Mouse (Mus musculus) heart, adult 2 months (tissue): ENCODE measurements around the gene Ttc23l. TPM values are rescaled to one million over a fixed set of nuclear protein-coding genes. Genes with fewer than 3 reads are reported as not detected.

Experiments used
- DNase-seq, 2 experiments: peaks; one replicate each; pipeline ENCODE4 v3.0.0; 2021
- H3K27ac ChIP-seq: fragments of 200-600 bp; 2 replicates; pipeline ENCODE4 v1.8.1; 2022
- H3K27me3 ChIP-seq: fragments of 200-500 bp; 2 replicates; pipeline ENCODE4 v1.6.1; 2012; ENCODE audit warnings: mild to moderate bottlenecking, low read length, inconsistent platforms, mixed read lengths; ENCODE audit not compliant: control insufficient read depth, insufficient read depth
- H3K36me3 ChIP-seq: fragments of 200-500 bp; 2 replicates; pipeline ENCODE4 v1.6.1; 2012; ENCODE audit warnings: low read length, inconsistent platforms; ENCODE audit not compliant: control insufficient read depth, insufficient read depth
- H3K4me1 ChIP-seq: fragments of 200-500 bp; 2 replicates; pipeline ENCODE4 v1.6.1; 2011; ENCODE audit warnings: low read length; ENCODE audit not compliant: control insufficient read depth, insufficient read depth
- H3K4me3 ChIP-seq: fragments of 200-600 bp; 2 replicates; pipeline ENCODE4 v1.8.1; 2022
- H3K79me2 ChIP-seq: fragments of 200-500 bp; replicated peaks from 2 replicates; pipeline ENCODE4 v1.6.1; 2012; ENCODE audit warnings: mild to moderate bottlenecking, inconsistent platforms, low read length, moderate library complexity, mixed read lengths; ENCODE audit not compliant: control insufficient read depth, insufficient read depth
- H3K9ac ChIP-seq: fragments of 200-500 bp; 2 replicates; pipeline ENCODE4 v1.6.1; 2012; ENCODE audit warnings: low read depth, mild to moderate bottlenecking, control low read depth, inconsistent platforms, low read length, mixed read lengths
- CTCF ChIP-seq: fragments of 200-600 bp; IDR thresholded peaks from 2 replicates; pipeline ENCODE4 v1.8.1; 2022; ENCODE audit warnings: antibody characterized with exemption, mild to moderate bottlenecking, moderate library complexity
- EP300 ChIP-seq: fragments of 200-500 bp; IDR thresholded peaks from 2 replicates; pipeline ENCODE4 v1.6.1; 2011; ENCODE audit warnings: low read depth, low read length, control low read depth; ENCODE audit not compliant: insufficient read depth
- POLR2A ChIP-seq: fragments of 200-500 bp; IDR thresholded peaks from 2 replicates; pipeline ENCODE4 v1.6.1; 2011; ENCODE audit warnings: mild to moderate bottlenecking, low read depth, low read length, control low read depth; ENCODE audit not compliant: insufficient read depth
- WGBS: fragments of 180-500 bp; shearing (Covaris S2); methylation state at CpG from one replicate; pipeline ENCODE4 v1.1.7; 2018; 5-methylcytosine and 5-hydroxymethylcytosine counted together
- intact Hi-C: fragments of 180-260 bp; cut with DNase I; formaldehyde crosslinking; loops from one replicate; pipeline ENCODE4 v1.15.1; 2025
- polyA plus RNA-seq: library from polyadenylated mRNA; depleted of rRNA; stranded (reverse); fragments of >200 nt; gene quantifications from 2 replicates; pipeline ENCODE4 v1.2.3, GENCODE M21; 2012
- total RNA-seq, 2 experiments: library from RNA; stranded (reverse); gene quantifications; 2 replicates each; pipeline ENCODE4 v1.2.3; 2021

The Ttc23l gene
- total and polyA plus RNA-seq, 3 experiments, result 0.12 TPM; not detected in 2

GRCm38 (mm10) chr15:10564201-10564600 is 5.7 kb upstream of the Ttc23l start:
- 38% methylated on average over 1 of the region's 1 CpGs for WGBS
- TF ChIP-seq EP300 (no peak), POLR2A (no peak), CTCF (no peak)
- Histone ChIP-seq H3K4me3 (no peak overlapping the region), H3K36me3 (no peaks in the 10 kb centered on the region), H3K4me1 (no peaks in the 10 kb centered on the region), H3K9ac (no peak overlapping the region), H3K79me2 (no peaks in the 10 kb centered on the region), H3K27me3 (no peaks in the 10 kb centered on the region), H3K27ac (no peak overlapping the region)
- intact Hi-C loops, result no loop called here
- DNase-seq, result no peak

GRCm38 (mm10) chr15:10562281-10562680 is 3.8 kb upstream of the Ttc23l start:
- no peak for TF ChIP-seq POLR2A
- no peak for TF ChIP-seq EP300
- TF ChIP-seq CTCF, result no peak
- Histone ChIP-seq H3K4me1 (no peaks in the 10 kb centered on the region), H3K4me3 (no peak overlapping the region), H3K9ac (no peak overlapping the region), H3K36me3 (no peaks in the 10 kb centered on the region), H3K79me2 (no peaks in the 10 kb centered on the region), H3K27ac (no peak overlapping the region), H3K27me3 (no peaks in the 10 kb centered on the region)
- intact Hi-C loops, result no loop called here
- no peak for DNase-seq

GRCm38 (mm10) chr15:10560005-10560404 is 1.5 kb upstream of the Ttc23l start:
- no peak overlapping the region for H3K9ac ChIP-seq
- H3K36me3 ChIP-seq, result no peaks in the 10 kb centered on the region
- no peak for DNase-seq
- no peaks in the 10 kb centered on the region for H3K79me2 ChIP-seq
- no peaks in the 10 kb centered on the region for H3K27me3 ChIP-seq
- intact Hi-C loops, result no loop called here
- H3K27ac ChIP-seq, result no peak overlapping the region
- no peak for TF ChIP-seq CTCF
- no peak for TF ChIP-seq POLR2A
- no peak for TF ChIP-seq EP300
- no peaks in the 10 kb centered on the region for H3K4me1 ChIP-seq
- 92% methylated on average over 7 of the region's 7 CpGs for whole genome bisulfite sequencing
- H3K4me3 ChIP-seq, result no peak overlapping the region

- intact Hi-C loops, result no loop called here
- no peaks in the 10 kb centered on the region for H3K36me3 ChIP-seq
- TF ChIP-seq CTCF, result no peak
- TF ChIP-seq POLR2A, result no peak
Observed at GRCm38 (mm10) chr15:10554336-10554735, 4.1 kb downstream of the Ttc23l start.

GRCm38 (mm10) chr15:10540271-10541088 is 18.0 kb downstream of the Ttc23l start:
- 65% methylated on average over 16 of the region's 16 CpGs for WGBS
- intact Hi-C loops, result no loop called here
- no peak for TF ChIP-seq EP300
- no peak for TF ChIP-seq POLR2A
- TF ChIP-seq CTCF, result no peak
- no peaks in the 10 kb centered on the region for H3K36me3 ChIP-seq
- DNase-seq, result no peak
- H3K27me3 ChIP-seq, result no peaks in the 10 kb centered on the region
- no peak overlapping the region for H3K9ac ChIP-seq
- no peak overlapping the region for H3K4me3 ChIP-seq
- H3K79me2 ChIP-seq, result no peaks in the 10 kb centered on the region
- H3K27ac ChIP-seq, result no peak overlapping the region
- no peaks in the 10 kb centered on the region for H3K4me1 ChIP-seq

More at GRCm38 (mm10) chr15:10554336-10554735, 4.1 kb downstream of the Ttc23l start:
- no peak overlapping the region for H3K27ac ChIP-seq
- H3K4me1 ChIP-seq, result no peaks in the 10 kb centered on the region
- H3K9ac ChIP-seq, result no peak overlapping the region
- no peaks in the 10 kb centered on the region for H3K27me3 ChIP-seq
- DNase-seq, result no peak
- no peaks in the 10 kb centered on the region for H3K79me2 ChIP-seq
- H3K4me3 ChIP-seq, result no peak overlapping the region

GRCm38 (mm10) chr15:10535969-10536368 is 22.5 kb downstream of the Ttc23l start:
- Histone ChIP-seq H3K79me2 (no peaks in the 10 kb centered on the region), H3K4me3 (no peak overlapping the region), H3K27me3 (no peaks in the 10 kb centered on the region), H3K4me1 (no peaks in the 10 kb centered on the region), H3K36me3 (no peaks in the 10 kb centered on the region), H3K27ac (no peak overlapping the region), H3K9ac (no peak overlapping the region)
- DNase-seq, result no peak
- intact Hi-C loops, result no loop called here
- TF ChIP-seq CTCF (no peak), POLR2A (no peak), EP300 (no peak)
- WGBS, result 61% methylated on average over 7 of the region's 7 CpGs
